Mouse (Mus musculus) thymus, adult 2 months (tissue): ENCODE measurements around the gene Epn3.

Experiments used
- CTCF ChIP-seq: fragments of 200-500 bp; IDR thresholded peaks from 2 replicates; pipeline ENCODE4 v1.5.1; 2012; ENCODE audit warnings: mild to moderate bottlenecking, control low read depth, low read length, moderate library complexity, borderline replicate concordance; ENCODE audit not compliant: control insufficient read depth, poor library complexity, insufficient read depth; ENCODE audit errors: extremely low read depth
- POLR2A ChIP-seq: fragments of 200-500 bp; IDR thresholded peaks from 2 replicates; pipeline ENCODE4 v1.6.1; 2012; ENCODE audit warnings: mild to moderate bottlenecking, low read length, control low read depth, moderate library complexity; ENCODE audit not compliant: control insufficient read depth, poor library complexity, insufficient read depth; ENCODE audit errors: extremely low read depth

GRCm38 (mm10) chr11:94447017-94447416 is 52.8 kb downstream of the Epn3 start:
- TF ChIP-seq POLR2A (no peak), CTCF (no peak)
